Mouse (Mus musculus) heart, adult 10 weeks (tissue): Measurements from ENCODE around the gene Tfpi2. TPM values are rescaled to one million over a fixed set of nuclear protein-coding genes. Genes with fewer than 3 reads are reported as not detected.

Source experiments
- polyA plus RNA-seq: library from polyadenylated mRNA; stranded (reverse); fragments of 350-450 nt; fragmentation: Illumina TruSeq; extraction: RNeasy Lipid Tissue Mini Kit (QIAGEN cat#74804); gene quantifications from one replicate; pipeline ENCODE4 v1.2.3, GENCODE M21; 2014; ENCODE audit warnings: low read depth, low replicate concordance

Gene Tfpi2
- 2.4 TPM for polyA plus RNA-seq

GRCm38 (mm10) chr6:3988750-3989149 is at the start of gene Tfpi2:
Gene Tfpi2 (minus strand): TSS chr6:3988919.

GRCm38 (mm10) chr6:4003890-4004306 is 15.2 kb upstream of the Tfpi2 start, which contains the start of gene Gng11:
Gene Gng11 (plus strand): TSS chr6:4003904.

GRCm38 (mm10) chr6:3993492-3993891 is 4.8 kb upstream of the Tfpi2 start, which contains the start of gene Gngt1:
Gene Gngt1 (plus strand): TSS chr6:3993792.

Other genes starting within 250 kb of the Tfpi2 start
- not detected for gene Calcr, start 224.2 kb downstream of the Tfpi2 start, polyA plus RNA-seq
- not detected for gene Gngt1, start 4.9 kb upstream of the Tfpi2 start, polyA plus RNA-seq
- gene Gng11, start 15.0 kb upstream of the Tfpi2 start, polyA plus RNA-seq: 69.2 TPM
- gene Bet1, start 98.1 kb upstream of the Tfpi2 start, polyA plus RNA-seq: 36.7 TPM